Mouse (Mus musculus): ENCODE results near the gene Mdk. TPM values are rescaled to one million over a fixed set of nuclear protein-coding genes. Genes with fewer than 3 reads are reported as not detected.

Gene Mdk
- polyA plus RNA-seq, 1 experiment from 2014 or later, result 654 TPM

DNA sequence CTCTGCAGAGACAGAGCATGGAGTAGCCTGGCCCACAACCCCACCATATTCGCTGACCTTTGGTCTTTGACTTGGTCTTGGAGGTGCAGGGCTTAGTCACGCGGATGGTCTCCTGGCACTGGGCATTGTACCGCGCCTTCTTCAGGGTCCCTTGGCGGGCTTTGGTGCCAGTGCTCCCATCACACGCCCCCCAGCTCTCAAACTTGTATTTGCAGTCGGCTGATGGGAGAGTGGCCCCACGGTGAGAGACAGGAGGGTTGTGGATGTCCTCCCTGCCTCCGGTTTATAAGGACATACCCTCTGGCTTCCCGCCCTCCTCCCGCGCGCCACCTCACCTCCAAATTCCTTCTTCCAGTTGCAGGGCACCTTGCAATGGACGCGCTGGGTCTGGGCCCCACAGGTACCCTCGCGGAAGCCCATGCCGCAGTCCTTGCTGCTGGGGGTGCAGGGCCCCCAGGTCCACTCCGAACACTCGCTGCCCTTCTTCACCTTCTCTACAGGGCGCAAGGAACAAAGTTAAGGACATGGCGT is 1.3 kb downstream of the Mdk start:
- no peak for ATAC-seq (ENCODE audit: extremely low read depth, insufficient number of reproducible peaks, low FRiP score, low TSS enrichment)
- Histone ChIP-seq H3K9ac (peak overlapping the region; percentile 91), H3K36me3 (peaks cover 39% of the 10 kb centered on the region), H3K4me2 (peak overlapping the region; percentile 81), H3K27ac (replicated peaks) (peak overlapping the region; percentile 93), H3K4me1 (peaks cover 65% of the 10 kb centered on the region), H3K27me3 (replicated peaks) (peaks cover 23% of the 10 kb centered on the region), H3K9me3 (no peaks in the 10 kb centered on the region), H3K4me3 (peak overlapping the region; percentile 64)
- 3% methylated on average over 23 of the region's 23 CpGs for WGBS

DNA sequence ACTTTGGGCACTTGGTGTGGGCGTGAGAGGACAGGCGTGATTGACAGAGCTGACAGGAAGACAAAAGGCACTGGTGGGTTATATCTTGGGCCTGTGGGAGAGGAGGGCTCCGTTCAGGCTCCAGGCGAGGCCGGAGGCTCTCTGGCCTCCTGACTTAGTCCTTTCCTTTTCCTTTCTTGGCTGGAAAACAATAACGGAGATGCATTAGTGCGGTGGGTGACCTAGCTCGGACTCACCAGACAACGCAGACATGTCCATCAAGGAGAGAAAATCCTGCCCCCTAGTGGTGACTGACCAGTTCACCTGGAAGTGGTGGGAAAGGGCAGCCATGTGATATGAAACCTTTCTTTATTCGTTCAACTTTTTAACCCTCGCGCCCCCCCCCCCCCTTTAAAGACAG is 2.2 kb downstream of the Mdk start:
- Histone ChIP-seq H3K4me1 (peaks cover 62% of the 10 kb centered on the region), H3K27me3 (replicated peaks) (peaks cover 32% of the 10 kb centered on the region), H3K27ac (replicated peaks) (peak overlapping the region; percentile 93; the same call in 1 of the 2 replicates), H3K9me3 (no peaks in the 10 kb centered on the region), H3K4me2 (peak overlapping the region; percentile 81), H3K36me3 (peaks cover 30% of the 10 kb centered on the region), H3K9ac (peak overlapping the region; percentile 91), H3K4me3 (peak overlapping the region; percentile 64)
- no peak for ATAC-seq (ENCODE audit: extremely low read depth, insufficient number of reproducible peaks, low FRiP score, low TSS enrichment)
- WGBS, result 13% methylated on average over 12 of the region's 12 CpGs

DNA sequence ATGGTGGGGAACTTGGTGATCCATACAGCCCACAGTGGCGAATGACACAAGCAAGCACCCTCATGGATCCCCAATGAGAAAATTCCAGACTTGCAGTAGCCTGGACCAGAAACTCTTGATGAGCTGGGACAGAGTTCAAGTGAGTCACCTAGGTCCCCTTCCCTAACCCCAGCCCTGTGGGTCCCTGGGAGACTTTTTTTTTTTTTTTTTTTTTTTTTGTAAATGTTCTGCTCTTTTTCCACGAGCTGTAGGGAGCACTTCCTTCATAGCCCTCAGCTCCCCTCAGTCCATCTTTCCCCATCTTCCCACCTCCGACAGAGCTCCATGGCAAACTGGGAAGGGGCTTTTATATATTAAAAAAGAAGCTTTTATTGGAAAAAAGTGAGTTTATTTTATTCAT is 2.6 kb downstream of the Mdk start:
- WGBS, result 63% methylated on average over 3 of the region's 3 CpGs
- H3K9ac ChIP-seq, result peak overlapping the region; percentile 91; the same call in 1 of the 2 replicates
- H3K27me3 ChIP-seq (replicated peaks), result peaks cover 36% of the 10 kb centered on the region
- peak overlapping the region; percentile 81 for H3K4me2 ChIP-seq
- peaks cover 57% of the 10 kb centered on the region for H3K4me1 ChIP-seq
- peaks cover 25% of the 10 kb centered on the region for H3K36me3 ChIP-seq
- no peak overlapping the region for H3K27ac ChIP-seq (replicated peaks)
- peak overlapping the region; percentile 64 for H3K4me3 ChIP-seq
- ATAC-seq (ENCODE audit: extremely low read depth, insufficient number of reproducible peaks, low FRiP score, low TSS enrichment), result no peak
- no peaks in the 10 kb centered on the region for H3K9me3 ChIP-seq

DNA sequence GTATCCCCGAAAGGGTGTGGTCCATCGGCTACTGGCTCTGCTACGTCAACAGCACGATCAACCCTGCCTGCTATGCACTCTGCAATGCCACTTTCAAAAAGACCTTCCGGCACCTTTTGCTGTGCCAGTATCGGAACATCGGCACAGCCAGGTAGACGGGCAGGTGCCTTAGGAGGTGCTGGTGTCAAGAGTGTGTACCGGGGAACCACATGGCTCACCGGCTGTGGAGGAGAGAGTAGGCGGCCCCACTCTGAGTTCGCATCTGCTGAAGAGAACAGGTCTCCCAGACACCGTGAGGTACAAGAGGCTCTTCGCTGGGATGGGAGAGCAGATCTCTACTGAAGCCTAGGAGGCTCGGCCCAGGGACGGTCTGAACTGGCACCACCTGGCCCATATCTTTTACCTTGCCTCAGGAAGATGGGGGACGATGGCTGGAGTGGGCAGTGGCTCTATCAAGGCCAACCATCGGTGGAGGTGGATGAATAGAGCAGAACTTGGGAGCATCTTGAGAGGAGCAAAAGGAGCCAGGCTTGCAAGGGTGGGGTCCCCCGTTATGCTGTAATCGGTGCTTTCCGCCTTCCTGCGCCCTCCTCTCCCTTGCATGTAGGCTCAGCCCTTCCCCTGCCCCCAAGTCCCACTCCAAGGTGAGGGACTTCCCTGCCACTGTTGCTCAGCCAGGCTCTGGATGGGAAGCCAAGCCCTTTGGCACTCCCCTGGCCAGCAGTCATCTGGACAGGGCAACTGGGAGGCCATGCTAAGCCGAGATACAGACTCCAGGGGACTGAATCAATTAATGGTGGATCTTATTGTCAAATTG is 3.4 kb downstream of the Mdk start:
- Histone ChIP-seq H3K9me3 (no peaks in the 10 kb centered on the region), H3K4me2 (peak overlapping the region; percentile 61), H3K9ac (no peak overlapping the region), H3K36me3 (peaks cover 18% of the 10 kb centered on the region), H3K4me1 (peaks cover 52% of the 10 kb centered on the region), H3K27ac (replicated peaks) (no peak overlapping the region), H3K4me3 (peak overlapping the region; percentile 30), H3K27me3 (replicated peaks) (peaks cover 42% of the 10 kb centered on the region)
- ATAC-seq (ENCODE audit: extremely low read depth, insufficient number of reproducible peaks, low FRiP score, low TSS enrichment), result no peak
- 68% methylated on average over 23 of the region's 23 CpGs for WGBS

- Histone ChIP-seq H3K9ac (0 out of 2 replicates have a peak overlapping the region, but pooled peaks have one; percentile 40), H3K27ac (replicated peaks) (no peak overlapping the region), H3K4me2 (peak overlapping the region; percentile 61), H3K36me3 (peaks cover 11% of the 10 kb centered on the region; the same call in 1 of the 2 replicates), H3K4me3 (peak overlapping the region; percentile 30), H3K27me3 (replicated peaks) (peaks cover 49% of the 10 kb centered on the region), H3K4me1 (peaks cover 52% of the 10 kb centered on the region), H3K9me3 (no peaks in the 10 kb centered on the region)
- WGBS, result 32% methylated on average over 34 of the region's 34 CpGs
- ATAC-seq (ENCODE audit: extremely low read depth, insufficient number of reproducible peaks, low FRiP score, low TSS enrichment), result no peak
Observed at GRCm38 (mm10) chr2:91927826-91928533, 4.1 kb downstream of the Mdk start.

GRCm38 (mm10) chr2:91926949-91927348 is 5.1 kb downstream of the Mdk start, which contains the start of gene Chrm4:
TSS of gene Chrm4 (plus strand) at chr2:91927249.
- peaks cover 9% of the 10 kb centered on the region; the same call in 1 of the 2 replicates for H3K36me3 ChIP-seq
- no peaks in the 10 kb centered on the region for H3K9me3 ChIP-seq
- H3K27me3 ChIP-seq (replicated peaks), result peaks cover 60% of the 10 kb centered on the region
- H3K4me1 ChIP-seq, result peaks cover 52% of the 10 kb centered on the region
- ATAC-seq (ENCODE audit: extremely low read depth, insufficient number of reproducible peaks, low FRiP score, low TSS enrichment), result no peak
- H3K9ac ChIP-seq, result 0 out of 2 replicates have a peak within 1 kb of the TSS, but pooled peaks have one; percentile 40
- peak within 1 kb of the TSS; percentile 30 for H3K4me3 ChIP-seq
- peak within 1 kb of the TSS; percentile 61 for H3K4me2 ChIP-seq
- 86% methylated on average over 3 of the region's 3 CpGs for WGBS
- H3K27ac ChIP-seq (replicated peaks), result no peak within 1 kb of the TSS

DNA sequence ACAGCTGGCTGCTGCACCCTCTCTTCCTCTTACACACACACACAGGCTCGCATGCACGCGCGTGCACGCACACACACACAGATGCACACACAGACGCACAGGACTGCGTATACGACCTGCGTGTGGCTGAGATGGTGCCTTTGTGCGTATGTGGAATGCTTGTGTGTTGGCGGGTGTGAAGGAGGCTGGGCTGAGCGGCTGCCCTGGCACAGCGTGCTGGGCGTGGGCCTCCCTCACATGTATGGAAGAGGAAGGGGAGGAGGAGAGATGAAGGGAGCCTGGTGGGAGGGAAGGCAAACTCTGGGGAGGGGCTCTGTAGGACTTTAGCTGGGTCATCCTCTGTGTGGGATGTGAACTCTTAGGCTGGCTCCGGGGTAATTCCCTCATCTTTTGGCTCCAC is 6.7 kb downstream of the Mdk start:
- WGBS, result 77% methylated on average over 15 of the region's 15 CpGs
- no peak for ATAC-seq (ENCODE audit: extremely low read depth, insufficient number of reproducible peaks, low FRiP score, low TSS enrichment)
- H3K36me3 ChIP-seq, result peaks cover 9% of the 10 kb centered on the region; the same call in 1 of the 2 replicates
- peaks cover 50% of the 10 kb centered on the region for H3K4me1 ChIP-seq
- H3K27me3 ChIP-seq (replicated peaks), result peaks cover 75% of the 10 kb centered on the region
- H3K9ac ChIP-seq, result no peak overlapping the region
- no peak overlapping the region for H3K4me3 ChIP-seq
- no peaks in the 10 kb centered on the region for H3K9me3 ChIP-seq
- H3K27ac ChIP-seq (replicated peaks), result no peak overlapping the region
- H3K4me2 ChIP-seq, result no peak overlapping the region

GRCm38 (mm10) chr2:91924726-91925125 is 7.4 kb downstream of the Mdk start:
- WGBS, result 55% methylated on average over 1 of the region's 1 CpGs
- H3K9ac ChIP-seq, result no peak overlapping the region
- no peak for ATAC-seq (ENCODE audit: extremely low read depth, insufficient number of reproducible peaks, low FRiP score, low TSS enrichment)

GRCm38 (mm10) chr2:91923415-91924337 is 8.4 kb downstream of the Mdk start:
- ATAC-seq (ENCODE audit: extremely low read depth, insufficient number of reproducible peaks, low FRiP score, low TSS enrichment), result peak; percentile 17; the same call in 1 of the 2 replicates
- Histone ChIP-seq H3K9me3 (no peaks in the 10 kb centered on the region), H3K27me3 (replicated peaks) (peaks cover 82% of the 10 kb centered on the region), H3K9ac (no peak overlapping the region), H3K4me3 (peak overlapping the region; percentile 59), H3K36me3 (peaks cover 8% of the 10 kb centered on the region), H3K4me2 (peak overlapping the region; percentile 88), H3K4me1 (peaks cover 38% of the 10 kb centered on the region), H3K27ac (replicated peaks) (no peak overlapping the region)
- WGBS, result 4% methylated on average over 54 of the region's 54 CpGs

More at GRCm38 (mm10) chr2:91924726-91925125, 7.4 kb downstream of the Mdk start:
- Histone ChIP-seq H3K27me3 (replicated peaks) (peaks cover 82% of the 10 kb centered on the region), H3K9me3 (no peaks in the 10 kb centered on the region), H3K4me3 (no peak overlapping the region), H3K36me3 (peaks cover 8% of the 10 kb centered on the region; the same call in 1 of the 2 replicates), H3K27ac (replicated peaks) (no peak overlapping the region), H3K4me1 (peaks cover 42% of the 10 kb centered on the region), H3K4me2 (no peak overlapping the region)

- no peak overlapping the region for H3K9ac ChIP-seq
- no peak for ATAC-seq (ENCODE audit: extremely low read depth, insufficient number of reproducible peaks, low FRiP score, low TSS enrichment)
- H3K4me1 ChIP-seq, result peaks cover 31% of the 10 kb centered on the region
- peak overlapping the region; percentile 88 for H3K4me2 ChIP-seq
- no peaks in the 10 kb centered on the region for H3K9me3 ChIP-seq
- no peak overlapping the region for H3K27ac ChIP-seq (replicated peaks)
- peaks cover 78% of the 10 kb centered on the region for H3K27me3 ChIP-seq (replicated peaks)
- peaks cover 17% of the 10 kb centered on the region for H3K36me3 ChIP-seq
- H3K4me3 ChIP-seq, result peak overlapping the region; percentile 59
- WGBS, result 3% methylated on average over 35 of the region's 37 CpGs
Observed at GRCm38 (mm10) chr2:91922586-91923414, 9.3 kb downstream of the Mdk start.
